Mouse (Mus musculus): ENCODE measurements around the gene Ska3.
"Not testable (repeated sequence)": the region's sequence is repeated elsewhere in the genome, so short reads cannot be mapped to it uniquely, and the experiment has no call there.

Gene Ska3

GRCm38 (mm10) chr14:57825788-57826751, at the start of gene Ska3, which contains the start of gene Mrpl57:
Gene Ska3, minus strand, starts transcription at chr14:57826185.
Gene Mrpl57, plus strand, starts transcription at chr14:57826234.
- peak; percentile 81 to 83 for DNase-seq (ENCODE audit: low spot score in 2 of 2)

- no peak for DNase-seq (ENCODE audit: low spot score in 2 of 2)
Measured at GRCm38 (mm10) chr14:57866676-57867276, 40.8 kb upstream of the Ska3 start.

GRCm38 (mm10) chr14:57865256-57865655, 39.3 kb upstream of the Ska3 start:
- DNase-seq (ENCODE audit: low spot score in 2 of 2), result no peak

GRCm38 (mm10) chr14:57863129-57863528, 37.1 kb upstream of the Ska3 start:
- DNase-seq (ENCODE audit: low spot score in 2 of 2), result no peak

GRCm38 (mm10) chr14:57861987-57862412, 36.0 kb upstream of the Ska3 start:
- no peak for DNase-seq (ENCODE audit: low spot score in 2 of 2)

GRCm38 (mm10) chr14:57859520-57859919, 33.5 kb upstream of the Ska3 start:
- DNase-seq (ENCODE audit: low spot score in 2 of 2), result no peak

GRCm38 (mm10) chr14:57858601-57859000, 32.6 kb upstream of the Ska3 start:
- no peak for DNase-seq (ENCODE audit: low spot score in 2 of 2)

GRCm38 (mm10) chr14:57856037-57856436, 30.1 kb upstream of the Ska3 start:
- not testable (repeated sequence) for DNase-seq (ENCODE audit: low spot score in 2 of 2)

GRCm38 (mm10) chr14:57852961-57853360, 27.0 kb upstream of the Ska3 start:
- no peak for DNase-seq (ENCODE audit: low spot score in 2 of 2)

GRCm38 (mm10) chr14:57850330-57850729, 24.3 kb upstream of the Ska3 start:
- no peak for DNase-seq (ENCODE audit: low spot score in 2 of 2)

GRCm38 (mm10) chr14:57848646-57849045, 22.7 kb upstream of the Ska3 start:
- DNase-seq (ENCODE audit: low spot score in 2 of 2), result no peak

GRCm38 (mm10) chr14:57848061-57848460, 22.1 kb upstream of the Ska3 start:
- not testable (repeated sequence) for DNase-seq (ENCODE audit: low spot score in 2 of 2)

- DNase-seq (ENCODE audit: low spot score in 2 of 2), result no peak
Measured at GRCm38 (mm10) chr14:57844535-57844934, 18.6 kb upstream of the Ska3 start.

- DNase-seq (ENCODE audit: low spot score in 2 of 2), result no peak
Measured at GRCm38 (mm10) chr14:57835157-57835556, 9.2 kb upstream of the Ska3 start.

- DNase-seq (ENCODE audit: low spot score in 2 of 2), result no peak
Measured at GRCm38 (mm10) chr14:57833526-57833925, 7.5 kb upstream of the Ska3 start.

- DNase-seq (ENCODE audit: low spot score in 2 of 2), result no peak
Measured at GRCm38 (mm10) chr14:57827284-57827683, 1.3 kb upstream of the Ska3 start.

GRCm38 (mm10) chr14:57820839-57821238, 5.1 kb downstream of the Ska3 start:
- DNase-seq (ENCODE audit: low spot score in 2 of 2), result no peak

- peak in 1 of 2 experiments; percentile 23 for DNase-seq (ENCODE audit: low spot score in 2 of 2)
Measured at GRCm38 (mm10) chr14:57811844-57812243, 14.1 kb downstream of the Ska3 start.

GRCm38 (mm10) chr14:57810886-57811285, 15.1 kb downstream of the Ska3 start:
- no peak for DNase-seq (ENCODE audit: low spot score in 2 of 2)

- no peak for DNase-seq (ENCODE audit: low spot score in 2 of 2)
Measured at GRCm38 (mm10) chr14:57808558-57808957, 17.4 kb downstream of the Ska3 start.

GRCm38 (mm10) chr14:57803731-57804130, 22.3 kb downstream of the Ska3 start:
- no peak for DNase-seq (ENCODE audit: low spot score in 2 of 2)

- DNase-seq (ENCODE audit: low spot score in 2 of 2), result peak; percentile 97 to 98
Measured at GRCm38 (mm10) chr14:57797991-57798931, 27.7 kb downstream of the Ska3 start, which contains the start of gene Sap18. Gene Sap18, plus strand, starts transcription at chr14:57798180.
